Mouse (Mus musculus): Measurements from ENCODE around the gene Sec61b.

Gene Sec61b

GRCm38 (mm10) chr4:47473968-47474729 is at the start of gene Sec61b, which contains the start of gene Alg2:
Gene Sec61b, plus strand, starts transcription at chr4:47474658.
Gene Alg2, minus strand, starts transcription at chr4:47474333.
- DNase-seq (ENCODE audit: low spot score) = peak; percentile 88

- DNase-seq (ENCODE audit: low spot score) = no peak
These were observed 49.1 kb upstream of the Sec61b start for GRCm38 (mm10) chr4:47425247-47425830.

GRCm38 (mm10) chr4:47427606-47428005 is 46.9 kb upstream of the Sec61b start:
- DNase-seq (ENCODE audit: low spot score) = no peak

- DNase-seq (ENCODE audit: low spot score) = no peak
These were observed 43.9 kb upstream of the Sec61b start for GRCm38 (mm10) chr4:47430557-47430956.

GRCm38 (mm10) chr4:47431081-47431480 is 43.4 kb upstream of the Sec61b start:
- DNase-seq (ENCODE audit: low spot score) = no peak

- no peak for DNase-seq (ENCODE audit: low spot score)
These were observed 41.7 kb upstream of the Sec61b start for GRCm38 (mm10) chr4:47432766-47433165.

- no peak for DNase-seq (ENCODE audit: low spot score)
These were observed 39.3 kb upstream of the Sec61b start for GRCm38 (mm10) chr4:47435131-47435530.

- DNase-seq (ENCODE audit: low spot score) = no peak
These were observed 38.7 kb upstream of the Sec61b start for GRCm38 (mm10) chr4:47435566-47436360.

- peak; percentile 69 for DNase-seq (ENCODE audit: low spot score)
These were observed 36.8 kb upstream of the Sec61b start for GRCm38 (mm10) chr4:47437365-47438340.

GRCm38 (mm10) chr4:47438956-47439355 is 35.5 kb upstream of the Sec61b start:
- no peak for DNase-seq (ENCODE audit: low spot score)

GRCm38 (mm10) chr4:47440951-47441350 is 33.5 kb upstream of the Sec61b start:
- DNase-seq (ENCODE audit: low spot score) = no peak

GRCm38 (mm10) chr4:47448526-47448925 is 25.9 kb upstream of the Sec61b start:
- DNase-seq (ENCODE audit: low spot score) = no peak

- DNase-seq (ENCODE audit: low spot score) = no peak
These were observed 25.3 kb upstream of the Sec61b start for GRCm38 (mm10) chr4:47449116-47449515.

- DNase-seq (ENCODE audit: low spot score) = no peak
These were observed 24.6 kb upstream of the Sec61b start for GRCm38 (mm10) chr4:47449586-47450522.

- DNase-seq (ENCODE audit: low spot score) = no peak
These were observed 7.3 kb upstream of the Sec61b start for GRCm38 (mm10) chr4:47467196-47467595.

- no peak for DNase-seq (ENCODE audit: low spot score)
These were observed 881 bp upstream of the Sec61b start for GRCm38 (mm10) chr4:47473586-47473967.

- DNase-seq (ENCODE audit: low spot score) = no peak
These were observed 529 bp downstream of the Sec61b start for GRCm38 (mm10) chr4:47474730-47475643.

GRCm38 (mm10) chr4:47477539-47477938 is 3.1 kb downstream of the Sec61b start:
- DNase-seq (ENCODE audit: low spot score) = no peak

GRCm38 (mm10) chr4:47480095-47480494 is 5.6 kb downstream of the Sec61b start:
- no peak for DNase-seq (ENCODE audit: low spot score)
